Mouse (Mus musculus) thymus, adult 2 months (tissue): ENCODE data around the gene Gm10577. TPM values are rescaled to one million over a fixed set of nuclear protein-coding genes. Genes with fewer than 3 reads are reported as not detected.

Experiments used
- DNase-seq: peaks from one replicate; pipeline ENCODE4 v3.0.0; 2021
- H3K27ac ChIP-seq: fragments of 200-500 bp; 2 replicates; pipeline ENCODE4 v1.5.1; 2012; ENCODE audit warnings: low read length, control low read depth; ENCODE audit not compliant: control insufficient read depth, insufficient read depth
- H3K27me3 ChIP-seq: fragments of 200-500 bp; 2 replicates; pipeline ENCODE4 v1.6.1; 2012; ENCODE audit warnings: mild to moderate bottlenecking, low read length, moderate library complexity, mixed read lengths; ENCODE audit not compliant: control insufficient read depth, insufficient read depth
- H3K36me3 ChIP-seq: fragments of 200-500 bp; 2 replicates; pipeline ENCODE4 v1.6.1; 2012; ENCODE audit warnings: mild to moderate bottlenecking, low read length, moderate library complexity; ENCODE audit not compliant: control insufficient read depth, insufficient read depth
- H3K4me1 ChIP-seq: fragments of 200-500 bp; replicated peaks from 2 replicates; pipeline ENCODE4 v1.6.1; 2012; ENCODE audit warnings: low read length; ENCODE audit not compliant: control insufficient read depth, insufficient read depth
- H3K4me3 ChIP-seq: fragments of 200-500 bp; 2 replicates; pipeline ENCODE4 v1.5.1; 2012; ENCODE audit warnings: mild to moderate bottlenecking, low read length, control low read depth, moderate library complexity; ENCODE audit not compliant: control insufficient read depth, insufficient read depth
- CTCF ChIP-seq: fragments of 200-500 bp; IDR thresholded peaks from 2 replicates; pipeline ENCODE4 v1.5.1; 2012; ENCODE audit warnings: mild to moderate bottlenecking, control low read depth, low read length, moderate library complexity, borderline replicate concordance; ENCODE audit not compliant: control insufficient read depth, poor library complexity, insufficient read depth; ENCODE audit errors: extremely low read depth
- POLR2A ChIP-seq: fragments of 200-500 bp; IDR thresholded peaks from 2 replicates; pipeline ENCODE4 v1.6.1; 2012; ENCODE audit warnings: mild to moderate bottlenecking, low read length, control low read depth, moderate library complexity; ENCODE audit not compliant: control insufficient read depth, poor library complexity, insufficient read depth; ENCODE audit errors: extremely low read depth
- WGBS: fragments of 180-500 bp; shearing (Covaris S2); methylation state at CpG from one replicate; pipeline ENCODE4 v1.1.7; 2018; 5-methylcytosine and 5-hydroxymethylcytosine counted together
- polyA plus RNA-seq: library from polyadenylated mRNA; depleted of rRNA; stranded (reverse); fragments of >200 nt; gene quantifications from 2 replicates; pipeline ENCODE4 v1.2.3, GENCODE M21; 2012

Gm10577 gene
- polyA plus RNA-seq, 1 experiment, result not detected

- TF ChIP-seq POLR2A (no peak), CTCF (no peak)
- no peak overlapping the region for H3K4me3 ChIP-seq
- H3K27ac ChIP-seq, result no peak overlapping the region
- no peaks in the 10 kb centered on the region for H3K27me3 ChIP-seq
- no peaks in the 10 kb centered on the region for H3K4me1 ChIP-seq
- no peaks in the 10 kb centered on the region for H3K36me3 ChIP-seq
- 95% methylated on average over 2 of the region's 2 CpGs for WGBS
- DNase-seq, result no peak
These were observed 23.2 kb upstream of the Gm10577 start for GRCm38 (mm10) chr4:101043691-101044090.

DNA sequence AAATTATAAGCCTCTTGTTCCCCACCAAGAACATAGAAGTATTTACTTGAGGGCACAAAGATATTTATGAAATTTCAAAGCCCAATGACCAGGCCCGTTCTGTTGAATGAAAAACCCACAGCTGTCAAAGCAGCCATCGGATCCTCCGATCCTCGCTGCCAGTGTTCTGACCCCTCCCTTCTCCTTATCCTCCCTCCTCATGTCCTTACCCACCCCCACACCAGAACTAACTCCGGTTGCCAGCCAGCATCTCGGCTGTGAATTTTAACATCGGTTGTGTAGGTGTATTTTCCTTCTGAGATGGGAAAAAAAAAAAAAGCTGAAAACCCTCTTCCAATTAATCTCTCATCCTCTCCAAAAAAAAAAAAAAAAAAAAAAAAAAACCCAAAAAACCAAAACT lies 16.7 kb upstream of the Gm10577 start:
- Histone ChIP-seq H3K4me1 (no peaks in the 10 kb centered on the region), H3K36me3 (no peaks in the 10 kb centered on the region), H3K27me3 (no peaks in the 10 kb centered on the region), H3K27ac (no peak overlapping the region; the same call in 1 of the 2 replicates), H3K4me3 (no peak overlapping the region)
- TF ChIP-seq CTCF, result no peak
- no peak for TF ChIP-seq POLR2A
- no peak for DNase-seq
- WGBS, result 96% methylated on average over 7 of the region's 7 CpGs

DNA sequence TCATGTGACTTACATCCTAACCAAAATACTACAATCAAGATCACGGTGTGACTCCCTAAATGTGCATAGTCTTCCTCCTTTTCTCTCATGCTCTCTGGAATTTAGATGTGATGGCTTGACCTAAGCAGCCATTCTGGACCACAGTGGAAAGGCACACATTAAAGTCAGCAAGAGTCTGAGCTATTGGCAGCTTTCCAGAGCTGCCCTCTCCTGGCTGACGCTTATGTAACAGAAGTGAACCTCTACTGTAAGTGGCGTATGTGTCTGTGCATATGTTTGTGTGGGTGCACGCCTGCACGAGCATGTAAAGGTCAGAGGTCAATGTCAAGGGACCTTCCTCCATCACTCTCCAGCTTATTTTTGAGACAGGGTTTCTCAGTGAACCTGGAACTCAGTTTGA lies 14.6 kb upstream of the Gm10577 start:
- WGBS, result 82% methylated on average over 5 of the region's 5 CpGs
- no peaks in the 10 kb centered on the region for H3K4me1 ChIP-seq
- H3K27me3 ChIP-seq, result no peaks in the 10 kb centered on the region
- TF ChIP-seq POLR2A (no peak), CTCF (no peak)
- DNase-seq, result no peak
- no peak overlapping the region for H3K27ac ChIP-seq
- H3K4me3 ChIP-seq, result no peak overlapping the region
- no peaks in the 10 kb centered on the region for H3K36me3 ChIP-seq

DNA sequence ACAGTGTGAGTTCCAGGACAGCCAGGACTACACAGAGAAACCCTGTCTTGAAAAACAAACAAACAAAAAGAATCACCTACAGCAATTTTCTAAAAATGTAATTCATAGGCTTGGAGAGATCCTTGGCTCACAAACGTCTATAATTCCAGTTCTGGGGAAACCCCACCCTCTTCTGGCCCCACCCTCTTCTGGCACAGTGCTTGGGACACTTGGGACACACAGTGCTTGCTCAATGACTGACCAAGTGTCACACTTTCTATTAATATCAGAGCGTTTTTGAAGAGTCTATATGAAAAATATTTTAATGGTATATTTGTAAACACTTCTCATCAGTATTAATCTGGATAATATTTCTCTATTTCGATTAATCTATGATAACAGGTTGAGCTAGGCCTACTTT lies 12.6 kb upstream of the Gm10577 start:
- WGBS, result 78% methylated on average over 3 of the region's 3 CpGs
- Histone ChIP-seq H3K4me3 (no peak overlapping the region), H3K4me1 (no peaks in the 10 kb centered on the region), H3K36me3 (no peaks in the 10 kb centered on the region), H3K27ac (no peak overlapping the region), H3K27me3 (no peaks in the 10 kb centered on the region)
- no peak for TF ChIP-seq POLR2A
- no peak for TF ChIP-seq CTCF
- DNase-seq, result no peak

- H3K36me3 ChIP-seq, result no peaks in the 10 kb centered on the region
- DNase-seq, result no peak
- no peak overlapping the region for H3K27ac ChIP-seq
- no peak overlapping the region for H3K4me3 ChIP-seq
- no peaks in the 10 kb centered on the region for H3K4me1 ChIP-seq
- TF ChIP-seq CTCF (no peak), POLR2A (no peak)
- no peaks in the 10 kb centered on the region for H3K27me3 ChIP-seq
- WGBS, result 92% methylated on average over 9 of the region's 9 CpGs
These were observed 7.4 kb upstream of the Gm10577 start for GRCm38 (mm10) chr4:101027852-101028411.

GRCm38 (mm10) chr4:101026995-101027394 lies 6.5 kb upstream of the Gm10577 start:
- WGBS, result 89% methylated on average over 2 of the region's 2 CpGs

GRCm38 (mm10) chr4:101026566-101026965 lies 6.1 kb upstream of the Gm10577 start:
- no peak overlapping the region for H3K4me3 ChIP-seq
- no peaks in the 10 kb centered on the region for H3K27me3 ChIP-seq
- H3K4me1 ChIP-seq, result no peaks in the 10 kb centered on the region
- 89% methylated on average over 5 of the region's 5 CpGs for WGBS
- DNase-seq, result no peak
- no peak for TF ChIP-seq CTCF
- no peak for TF ChIP-seq POLR2A
- no peaks in the 10 kb centered on the region for H3K36me3 ChIP-seq
- no peak overlapping the region for H3K27ac ChIP-seq

More at GRCm38 (mm10) chr4:101026995-101027394, 6.5 kb upstream of the Gm10577 start:
- Histone ChIP-seq H3K36me3 (no peaks in the 10 kb centered on the region), H3K4me1 (no peaks in the 10 kb centered on the region), H3K27ac (no peak overlapping the region), H3K4me3 (no peak overlapping the region), H3K27me3 (no peaks in the 10 kb centered on the region)
- DNase-seq, result no peak
- TF ChIP-seq POLR2A (no peak), CTCF (no peak)
